Mouse (Mus musculus): ENCODE results near the gene Gpr137b. TPM values are rescaled to one million over a fixed set of nuclear protein-coding genes. Genes with fewer than 3 reads are reported as not detected.
"Not testable (repeated sequence)": the region's sequence is repeated elsewhere in the genome, so short reads cannot be mapped to it uniquely, and the experiment has no call there.

The Gpr137b gene
- polyA plus RNA-seq, 1 experiment: 5.5 TPM

DNA sequence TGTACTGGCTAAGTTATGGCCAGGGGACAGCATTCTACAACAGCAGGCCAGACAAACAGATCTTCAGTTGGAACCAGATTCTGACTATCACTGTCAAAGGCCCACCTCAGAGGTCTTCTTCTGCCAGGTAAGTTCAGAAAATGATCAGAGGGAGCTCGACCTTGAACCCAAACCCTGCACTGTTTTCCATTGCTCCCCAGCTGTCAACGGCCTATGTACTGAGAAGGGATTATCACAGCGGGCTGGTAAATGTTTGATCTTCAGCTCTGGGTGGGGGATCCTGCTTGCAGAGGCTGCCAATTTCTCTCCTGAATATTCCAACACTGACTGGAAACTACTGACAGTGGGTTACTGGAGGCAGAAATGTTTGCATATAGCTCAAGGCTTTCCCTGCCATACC, 20.4 kb upstream of the Gpr137b start:
- no peaks in the 10 kb centered on the region for H3K4me1 ChIP-seq (ENCODE audit: control insufficient read depth, insufficient read depth, low read length)
- H3K4me3 ChIP-seq (replicated peaks; ENCODE audit: control insufficient read depth, low read depth, low read length): no peak overlapping the region
- WGBS: 66% methylated on average over 3 of the region's 3 CpGs
- no peak overlapping the region for H3K27ac ChIP-seq (ENCODE audit: control insufficient read depth, insufficient read depth, low read depth, low read length, poor library complexity)
- TF ChIP-seq POLR2A (IDR thresholded peaks at IDR 0.05; ENCODE audit: borderline replicate concordance, control insufficient read depth, low read depth, low read length) (no peak), CTCF (IDR thresholded peaks at IDR 0.05; ENCODE audit: control insufficient read depth, insufficient read depth, low read length) (no peak)

DNA sequence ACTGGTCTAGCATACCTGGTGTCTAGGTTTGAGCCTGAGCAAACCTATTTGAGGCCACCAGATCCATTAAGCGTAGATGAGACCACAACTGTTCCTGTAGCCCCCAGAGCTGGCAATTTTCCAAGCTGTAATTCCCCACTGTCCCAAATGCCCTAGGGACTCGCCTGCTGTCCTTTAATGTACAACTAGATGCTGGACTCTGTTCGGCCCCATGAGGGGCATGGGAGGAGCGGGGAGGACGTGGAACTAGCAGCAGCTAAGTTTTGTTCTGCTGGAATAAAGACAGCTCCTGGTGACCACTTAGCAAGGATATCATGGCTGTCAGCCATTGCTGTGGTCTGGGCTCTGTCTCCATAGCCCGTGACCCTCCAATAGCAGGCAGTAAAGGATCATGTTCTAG, 11.7 kb upstream of the Gpr137b start:
- not testable (repeated sequence) for H3K27ac ChIP-seq (ENCODE audit: control insufficient read depth, insufficient read depth, low read depth, low read length, poor library complexity); H3K4me3 ChIP-seq (replicated peaks; ENCODE audit: control insufficient read depth, low read depth, low read length); H3K4me1 ChIP-seq (ENCODE audit: control insufficient read depth, insufficient read depth, low read length)
- no CpG with 5 or more reads among the region's 6 CpGs for WGBS

DNA sequence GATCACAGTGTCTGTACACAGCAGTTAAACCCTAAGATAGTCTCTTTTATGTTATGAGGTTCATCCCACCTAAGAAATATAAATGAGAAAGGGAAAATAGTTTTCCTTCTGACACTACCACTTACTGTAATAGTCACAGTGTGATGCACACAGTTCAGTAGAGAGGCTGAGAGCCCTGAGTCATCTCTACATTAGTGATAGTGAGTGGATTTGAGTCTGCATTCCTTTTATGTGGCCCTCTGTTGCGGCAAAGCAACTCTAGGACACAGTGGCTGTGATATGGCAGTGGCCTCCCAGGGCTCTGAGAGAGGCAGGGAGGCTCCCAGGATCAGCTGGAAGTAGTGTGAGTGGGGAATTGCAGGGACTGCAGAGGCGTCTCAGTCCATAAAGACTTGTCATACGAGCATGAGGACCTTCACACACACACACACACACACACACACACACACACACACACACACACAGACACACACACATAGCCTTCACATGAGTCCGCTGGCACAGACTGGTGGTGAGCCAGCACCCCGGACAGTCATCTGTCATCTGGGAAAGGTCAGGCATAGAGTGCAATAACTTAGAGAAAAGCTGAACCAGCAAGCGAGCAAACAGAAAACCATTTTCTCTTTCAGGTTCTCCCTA, 10.8 kb upstream of the Gpr137b start:
- not testable (repeated sequence) for H3K27ac ChIP-seq (ENCODE audit: control insufficient read depth, insufficient read depth, low read depth, low read length, poor library complexity); H3K4me1 ChIP-seq (ENCODE audit: control insufficient read depth, insufficient read depth, low read length); H3K4me3 ChIP-seq (replicated peaks; ENCODE audit: control insufficient read depth, low read depth, low read length)
- 65% methylated on average over 6 of the region's 6 CpGs for WGBS

DNA sequence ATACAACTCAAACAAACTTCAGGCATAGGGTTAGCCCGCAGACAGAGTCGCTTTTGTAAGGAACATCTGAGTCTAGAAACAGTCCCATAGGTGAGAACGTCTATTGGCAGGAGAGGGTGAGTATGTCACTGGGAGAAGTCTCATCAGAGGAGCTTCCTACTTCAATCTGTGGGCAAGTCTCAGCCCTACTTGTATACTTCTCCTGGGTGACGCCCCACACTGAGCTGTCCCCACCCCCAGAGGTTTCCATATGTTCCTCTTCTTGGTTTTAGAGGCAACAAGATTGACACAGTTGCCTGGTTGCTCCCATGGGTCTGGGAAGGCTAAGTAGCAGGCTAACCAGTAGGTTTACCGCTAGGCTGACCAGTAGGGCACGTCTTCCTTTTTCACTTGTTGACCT, 10.0 kb upstream of the Gpr137b start:
- not testable (repeated sequence) for H3K4me3 ChIP-seq (replicated peaks; ENCODE audit: control insufficient read depth, low read depth, low read length); H3K27ac ChIP-seq (ENCODE audit: control insufficient read depth, insufficient read depth, low read depth, low read length, poor library complexity); H3K4me1 ChIP-seq (ENCODE audit: control insufficient read depth, insufficient read depth, low read length)
- 63% methylated on average over 6 of the region's 6 CpGs for WGBS

DNA sequence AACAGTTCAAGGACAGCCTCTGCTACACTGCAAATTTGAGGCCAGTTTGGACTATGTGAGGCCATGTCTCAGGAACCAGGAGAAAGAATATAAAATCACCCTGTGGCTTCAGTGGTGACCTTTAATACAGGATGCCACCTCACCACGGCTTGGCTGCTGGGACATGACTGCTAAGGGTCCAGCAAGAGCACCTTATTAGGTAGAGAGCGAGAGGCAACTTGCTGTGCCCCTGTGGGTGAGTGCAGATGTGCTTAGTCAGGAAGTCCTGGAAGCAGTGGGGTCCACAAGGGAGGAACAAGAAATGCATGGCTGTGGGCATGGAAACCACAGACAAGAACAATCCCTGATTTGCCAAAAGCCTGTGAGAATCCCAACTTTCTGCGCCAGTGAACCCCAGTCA, 9.6 kb upstream of the Gpr137b start:
- H3K27ac ChIP-seq (ENCODE audit: control insufficient read depth, insufficient read depth, low read depth, low read length, poor library complexity); H3K4me3 ChIP-seq (replicated peaks; ENCODE audit: control insufficient read depth, low read depth, low read length); H3K4me1 ChIP-seq (ENCODE audit: control insufficient read depth, insufficient read depth, low read length): not testable (repeated sequence)
- 65% methylated on average over 3 of the region's 3 CpGs for WGBS

DNA sequence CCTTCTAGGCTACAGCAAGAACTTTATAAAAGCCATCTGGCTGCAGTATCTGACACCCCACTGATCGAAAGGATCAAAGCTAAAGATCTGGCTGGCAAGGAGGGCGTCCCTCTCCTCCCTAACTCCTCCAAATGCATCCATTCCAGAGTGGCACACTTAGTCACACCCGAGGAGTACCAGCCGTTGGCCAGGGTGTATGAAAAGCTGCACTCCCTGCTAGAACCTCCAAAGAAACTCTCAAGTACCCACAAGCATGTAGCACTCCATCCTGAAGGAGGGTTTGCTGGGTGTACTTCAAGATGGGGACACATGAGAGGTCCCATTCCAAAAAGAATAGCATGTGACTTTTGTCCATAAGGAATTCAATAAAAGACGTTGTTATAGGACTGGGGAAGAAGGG, 9.0 kb upstream of the Gpr137b start:
- H3K4me3 ChIP-seq (replicated peaks; ENCODE audit: control insufficient read depth, low read depth, low read length); H3K4me1 ChIP-seq (ENCODE audit: control insufficient read depth, insufficient read depth, low read length); H3K27ac ChIP-seq (ENCODE audit: control insufficient read depth, insufficient read depth, low read depth, low read length, poor library complexity): not testable (repeated sequence)
- WGBS: 75% methylated on average over 5 of the region's 5 CpGs

DNA sequence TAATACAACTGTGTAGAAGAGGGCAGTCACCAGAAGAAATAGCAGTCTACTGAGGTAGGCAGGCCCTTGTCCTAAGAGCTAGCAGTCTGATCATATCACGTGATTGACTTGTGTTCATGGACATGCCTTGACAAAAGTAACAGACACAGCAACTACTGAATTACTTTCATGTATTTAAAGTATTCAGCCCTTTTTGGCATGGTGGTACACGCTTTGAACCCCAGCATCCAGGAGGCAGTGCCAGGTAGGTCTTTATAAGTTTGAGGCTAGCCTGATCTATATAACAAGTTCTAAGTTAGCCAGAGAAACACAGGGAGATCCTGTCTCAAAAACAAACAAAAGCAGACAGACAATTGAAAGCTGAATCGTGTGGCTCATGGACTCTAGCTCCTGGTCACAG, 7.0 kb upstream of the Gpr137b start:
- H3K4me1 ChIP-seq (ENCODE audit: control insufficient read depth, insufficient read depth, low read length); H3K4me3 ChIP-seq (replicated peaks; ENCODE audit: control insufficient read depth, low read depth, low read length); H3K27ac ChIP-seq (ENCODE audit: control insufficient read depth, insufficient read depth, low read depth, low read length, poor library complexity): not testable (repeated sequence)
- WGBS: 65% methylated on average over 3 of the region's 3 CpGs

DNA sequence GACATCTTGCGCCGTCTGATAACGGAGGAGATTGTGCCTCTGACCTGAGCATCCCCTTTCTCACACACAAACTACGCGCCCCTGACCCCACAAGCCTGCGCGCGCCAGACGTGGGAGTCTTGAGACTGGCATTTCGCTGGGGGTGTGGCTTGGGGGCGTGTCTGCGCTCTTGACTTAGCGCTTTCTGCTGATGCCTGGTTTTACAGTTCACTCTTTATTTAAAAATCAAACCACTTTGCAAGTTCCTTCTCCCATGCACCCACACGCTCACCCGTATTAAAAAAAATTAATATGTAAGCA, 232 bp upstream of the Gpr137b start:
- H3K4me3 ChIP-seq (replicated peaks; ENCODE audit: control insufficient read depth, low read depth, low read length); H3K27ac ChIP-seq (ENCODE audit: control insufficient read depth, insufficient read depth, low read depth, low read length, poor library complexity); H3K4me1 ChIP-seq (ENCODE audit: control insufficient read depth, insufficient read depth, low read length): not testable (repeated sequence)
- WGBS: 0% methylated on average over 15 of the region's 15 CpGs

DNA sequence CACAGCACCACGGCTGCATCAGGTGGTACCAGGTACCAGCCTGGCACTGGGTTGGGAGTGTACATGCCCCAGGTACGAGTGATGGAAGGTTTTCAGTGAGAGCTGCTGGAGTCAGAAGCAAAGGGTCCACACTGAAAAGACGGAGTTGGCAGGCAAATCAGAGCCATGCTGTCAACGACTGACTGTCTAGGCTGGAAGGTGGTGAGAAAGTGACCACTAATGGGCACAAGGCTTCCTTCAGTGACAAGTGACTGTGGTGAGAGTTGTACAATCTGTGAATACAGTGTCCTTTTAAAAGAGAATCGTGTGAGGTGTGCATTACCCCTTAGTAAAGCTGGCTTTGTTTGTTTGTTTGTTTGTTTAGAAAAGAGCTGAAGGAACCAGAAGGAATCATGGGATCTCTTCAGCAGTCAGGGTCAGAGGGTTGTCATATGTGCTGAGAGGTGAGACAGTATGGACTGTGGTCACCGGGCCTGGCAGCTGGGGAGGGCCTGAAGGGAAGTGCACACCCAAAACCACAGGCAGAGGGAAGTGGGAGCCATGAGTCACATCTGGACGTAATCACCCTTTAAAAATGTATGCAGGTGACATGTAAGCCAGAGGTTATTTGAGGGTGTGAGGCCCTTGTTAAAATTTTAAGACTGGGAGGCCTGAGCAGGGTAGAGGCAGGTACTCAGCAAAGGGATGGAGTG, 15.5 kb downstream of the Gpr137b start:
- H3K4me3 ChIP-seq (replicated peaks; ENCODE audit: control insufficient read depth, low read depth, low read length): not testable (repeated sequence)
- WGBS: 33% methylated on average over 1 of the region's 7 CpGs

DNA sequence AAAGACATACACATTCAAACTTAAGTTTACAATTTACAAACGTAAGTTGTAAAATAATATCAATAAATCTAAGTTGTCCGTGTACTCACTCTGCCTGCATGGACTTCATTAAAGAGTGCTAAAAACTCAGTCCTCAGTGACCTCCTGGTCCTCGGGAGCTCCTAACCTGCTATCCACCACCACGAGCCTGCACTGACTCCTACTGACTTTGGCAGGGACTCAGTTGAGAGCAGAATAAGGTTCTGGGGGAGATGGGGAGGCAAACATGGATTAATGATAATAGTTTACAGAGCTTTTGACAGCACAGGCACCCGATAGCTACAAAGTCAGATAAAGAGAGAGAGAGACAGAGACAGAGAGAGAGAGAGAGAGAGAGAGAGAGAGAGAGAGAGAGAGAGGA, 16.6 kb downstream of the Gpr137b start:
- H3K4me1 ChIP-seq (ENCODE audit: control insufficient read depth, insufficient read depth, low read length): no peaks in the 10 kb centered on the region; the same call in 1 of the 2 replicates
- no peak overlapping the region for H3K4me3 ChIP-seq (replicated peaks; ENCODE audit: control insufficient read depth, low read depth, low read length)
- WGBS: 77% methylated on average over 5 of the region's 5 CpGs
- TF ChIP-seq POLR2A (IDR thresholded peaks at IDR 0.05; ENCODE audit: borderline replicate concordance, control insufficient read depth, low read depth, low read length) (no peak), CTCF (IDR thresholded peaks at IDR 0.05; ENCODE audit: control insufficient read depth, insufficient read depth, low read length) (no peak)
- H3K27ac ChIP-seq (ENCODE audit: control insufficient read depth, insufficient read depth, low read depth, low read length, poor library complexity): no peak overlapping the region

More for the DNA sequence above, 15.5 kb downstream of the Gpr137b start:
- H3K4me1 ChIP-seq (ENCODE audit: control insufficient read depth, insufficient read depth, low read length); H3K27ac ChIP-seq (ENCODE audit: control insufficient read depth, insufficient read depth, low read depth, low read length, poor library complexity): not testable (repeated sequence)

DNA sequence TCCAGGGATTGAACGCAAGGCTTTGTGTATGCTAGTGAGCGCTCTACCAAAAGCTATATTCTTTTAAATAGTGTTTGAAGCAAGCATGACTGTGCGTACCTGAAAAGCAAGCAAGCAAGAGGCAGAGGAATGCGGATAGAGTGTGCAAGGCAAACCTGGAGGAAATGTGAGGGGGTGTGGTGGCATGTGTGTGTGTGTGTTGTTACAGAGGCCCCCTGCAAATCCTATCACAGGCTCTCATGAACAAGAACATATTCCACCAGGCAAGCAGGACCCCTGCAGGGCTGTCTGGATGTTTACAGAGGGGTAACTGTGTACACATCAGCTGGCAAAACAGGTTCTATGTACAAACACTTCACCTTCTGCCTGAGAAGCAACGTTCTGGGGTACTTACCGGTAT, 19.8 kb downstream of the Gpr137b start:
- WGBS: 79% methylated on average over 6 of the region's 6 CpGs
- not testable (repeated sequence) for H3K27ac ChIP-seq (ENCODE audit: control insufficient read depth, insufficient read depth, low read depth, low read length, poor library complexity); H3K4me1 ChIP-seq (ENCODE audit: control insufficient read depth, insufficient read depth, low read length); H3K4me3 ChIP-seq (replicated peaks; ENCODE audit: control insufficient read depth, low read depth, low read length)

DNA sequence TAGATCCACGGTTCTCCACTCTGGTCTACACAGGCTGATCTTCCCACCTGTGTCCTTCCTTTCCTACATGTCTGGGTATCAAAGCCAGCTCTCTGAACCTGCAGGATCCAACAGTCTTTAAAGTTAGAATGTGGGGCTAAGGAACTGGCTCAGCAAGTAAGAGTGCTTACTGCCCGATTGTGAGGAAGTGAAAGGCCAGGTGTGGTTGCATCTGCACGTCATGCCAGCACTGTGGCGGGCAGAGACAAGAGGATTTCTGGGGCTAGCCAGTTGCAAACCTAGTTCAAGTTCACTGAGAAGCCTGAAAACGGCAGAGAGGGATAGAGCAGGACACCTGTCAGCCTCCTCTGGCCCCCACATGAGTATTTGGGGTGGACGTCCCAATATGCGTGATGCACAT, 22.4 kb downstream of the Gpr137b start:
- WGBS: 72% methylated on average over 7 of the region's 7 CpGs
- not testable (repeated sequence) for H3K27ac ChIP-seq (ENCODE audit: control insufficient read depth, insufficient read depth, low read depth, low read length, poor library complexity); H3K4me3 ChIP-seq (replicated peaks; ENCODE audit: control insufficient read depth, low read depth, low read length); H3K4me1 ChIP-seq (ENCODE audit: control insufficient read depth, insufficient read depth, low read length)

DNA sequence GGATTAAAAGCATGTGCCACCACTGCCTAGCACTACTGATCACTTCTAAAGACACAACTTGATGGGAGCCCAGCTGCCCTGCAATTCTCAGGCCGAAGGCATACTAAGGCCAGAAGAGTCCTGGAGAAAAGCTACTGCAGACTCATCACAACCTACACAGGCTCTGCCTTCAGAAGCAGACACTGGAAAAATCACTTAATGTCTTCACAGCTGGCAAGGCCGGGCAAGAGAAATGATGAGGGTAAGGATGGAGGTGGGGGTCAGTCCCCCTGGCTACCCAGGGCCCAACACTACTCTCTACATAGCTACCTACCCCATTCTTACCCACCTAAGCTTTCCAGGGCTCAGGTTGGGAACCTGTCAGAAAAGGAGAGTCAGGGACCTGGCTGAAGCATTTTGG, 27.4 kb downstream of the Gpr137b start:
- not testable (repeated sequence) for H3K4me1 ChIP-seq (ENCODE audit: control insufficient read depth, insufficient read depth, low read length); H3K4me3 ChIP-seq (replicated peaks; ENCODE audit: control insufficient read depth, low read depth, low read length); H3K27ac ChIP-seq (ENCODE audit: control insufficient read depth, insufficient read depth, low read depth, low read length, poor library complexity)
- 74% methylated on average over 2 of the region's 2 CpGs for WGBS

DNA sequence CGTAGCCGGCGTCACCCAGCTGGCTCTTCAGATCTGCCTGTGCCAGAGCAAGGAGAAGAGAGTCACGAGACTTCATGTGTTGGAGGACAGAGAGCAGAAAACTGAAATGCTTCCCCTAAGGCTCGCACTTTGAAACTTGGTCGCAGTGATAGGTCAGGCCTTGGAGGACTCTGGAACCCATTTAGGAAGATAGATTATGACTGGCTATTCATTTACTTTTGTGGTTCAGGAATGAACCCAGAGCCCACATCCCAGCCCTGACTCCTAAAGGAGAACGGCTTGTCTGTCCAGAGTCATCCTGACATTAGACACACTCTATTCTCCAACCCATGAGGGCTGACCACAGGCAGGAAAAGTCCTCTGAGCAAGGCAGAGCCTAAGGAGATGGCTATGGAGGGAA, 30.3 kb downstream of the Gpr137b start:
- not testable (repeated sequence) for H3K4me1 ChIP-seq (ENCODE audit: control insufficient read depth, insufficient read depth, low read length); H3K27ac ChIP-seq (ENCODE audit: control insufficient read depth, insufficient read depth, low read depth, low read length, poor library complexity); H3K4me3 ChIP-seq (replicated peaks; ENCODE audit: control insufficient read depth, low read depth, low read length)
- 83% methylated on average over 7 of the region's 7 CpGs for WGBS

Measured in bone marrow, adult 2 months (tissue).